Mouse (Mus musculus): ENCODE measurements around the gene Plekhm2. TPM values are rescaled to one million over a fixed set of nuclear protein-coding genes. Genes with fewer than 3 reads are reported as not detected.
A peak's percentile ranks its signal among the peaks of the same experiment; 100 is the strongest.

Plekhm2 gene
- total and polyA plus RNA-seq, 3 experiments = 6.5 to 15.4 TPM; not detected in 1

- no peak for TF ChIP-seq UBTF (IDR thresholded peaks at IDR 0.05; ENCODE audit: borderline replicate concordance, insufficient read depth, low read depth, low read length)
- TF ChIP-seq CHD1 (IDR thresholded peaks at IDR 0.05; ENCODE audit: low read depth, low read length) = no peak
- TF ChIP-seq MXI1 (IDR thresholded peaks at IDR 0.05; ENCODE audit: low read depth, low read length) = peak; percentile 47; the same call in 1 of the 2 replicates
- TF ChIP-seq MAZ (IDR thresholded peaks at IDR 0.05; ENCODE audit: low read depth, low read length) = no peak; the same call in 1 of the 2 replicates
- 0 out of 2 replicates have a peak, but pooled peaks have one; percentile 49 for TF ChIP-seq TBP (IDR thresholded peaks at IDR 0.05; ENCODE audit: low read depth, low read length)
- TF ChIP-seq JUND (IDR thresholded peaks at IDR 0.05; ENCODE audit: low read depth, low read length) = no peak
- no peak for TF ChIP-seq MAX (IDR thresholded peaks at IDR 0.05; ENCODE audit: low read length)
- TF ChIP-seq KAT2A (conservative IDR thresholded peaks at IDR 0.05; ENCODE audit: low read depth, low read length) = no peak
- TF ChIP-seq ZMIZ1 (IDR thresholded peaks at IDR 0.05; ENCODE audit: low read depth, low read length) = no peak
- no peak for TF ChIP-seq HCFC1 (IDR thresholded peaks at IDR 0.05; ENCODE audit: low read depth, low read length)
- TF ChIP-seq MAFK (IDR thresholded peaks at IDR 0.05; ENCODE audit: borderline replicate concordance, low read depth, low read length) = no peak
- no peak for TF ChIP-seq ELF1 (IDR thresholded peaks at IDR 0.05; ENCODE audit: low read depth, low read length)
- no peak for TF ChIP-seq MYB (IDR thresholded peaks at IDR 0.05; ENCODE audit: low read depth, low read length)
- TF ChIP-seq ZKSCAN1 (IDR thresholded peaks at IDR 0.05; ENCODE audit: low read depth, low read length) = no peak
- TF ChIP-seq CHD2 (IDR thresholded peaks at IDR 0.05; ENCODE audit: low read length) = no peak
- TF ChIP-seq POLR2AphosphoS2 (IDR thresholded peaks at IDR 0.05; ENCODE audit: low read length) = no peak
- no peak for TF ChIP-seq POLR2A (IDR thresholded peaks at IDR 0.05; ENCODE audit: control insufficient read depth in 1 of 2, insufficient read depth in 1 of 2, low read depth in 1 of 2, low read length in 2 of 2, poor library complexity in 1 of 2)
Observed at GRCm38 (mm10) chr4:141688505-141688904, 23.8 kb upstream of the Plekhm2 start (continued).

DNA sequence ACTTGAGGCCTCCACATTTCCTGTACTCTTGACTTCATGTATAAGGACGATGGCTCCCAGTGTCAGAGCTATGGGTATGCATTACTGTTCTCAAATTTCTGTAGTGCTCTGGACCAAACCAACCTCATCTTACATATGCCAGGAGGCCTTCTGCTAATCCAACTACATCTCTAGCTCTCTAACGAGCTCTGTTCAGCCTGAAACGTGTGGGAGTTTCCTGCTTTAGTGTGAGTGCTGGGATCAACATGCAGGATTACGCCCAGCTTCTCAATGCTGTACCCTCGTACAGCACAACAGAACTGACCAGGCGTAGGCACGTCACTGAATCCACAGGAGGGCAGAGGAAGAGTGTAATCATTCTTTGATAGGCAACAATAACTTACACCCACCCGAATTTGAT, 21.8 kb upstream of the Plekhm2 start:
- H3K9ac ChIP-seq (ENCODE audit: control insufficient read depth, low read depth, low read length, poor library complexity, severe bottlenecking) = no peak overlapping the region
- H3K9me3 ChIP-seq (replicated peaks; ENCODE audit: insufficient read depth, low read length) = no peaks in the 10 kb centered on the region
- peaks cover 2 to 3% of the 10 kb centered on the region in 2 experiments; a peak in 2 of 4 replicates for H3K4me1 ChIP-seq (ENCODE audit: control insufficient read depth in 1 of 2, insufficient read depth in 2 of 2, low read length in 2 of 2)
- no peak for DNase-seq (ENCODE audit: low read depth, low spot score)
- no peak overlapping the region for H3K4me3 ChIP-seq (ENCODE audit: control insufficient read depth in 1 of 2, insufficient read depth in 1 of 2, low read depth in 2 of 2, low read length in 2 of 2)
- 0 out of 2 replicates have a peak, but pooled peaks cover 2% of the 10 kb centered on the region for H3K79me2 ChIP-seq (ENCODE audit: control insufficient read depth, insufficient read depth, low read length, poor library complexity)
- no peak overlapping the region for H3K27ac ChIP-seq (ENCODE audit: control insufficient read depth, low read depth, low read length)
- H3K36me3 ChIP-seq (ENCODE audit: control insufficient read depth in 1 of 2, insufficient read depth in 2 of 2, low read length in 2 of 2) = peaks cover 6 to 17% of the 10 kb centered on the region in 2 experiments
- TF ChIP-seq RAD21 (IDR thresholded peaks at IDR 0.05; ENCODE audit: low read depth, low read length) = no peak
- no peak for TF ChIP-seq GABPA (IDR thresholded peaks at IDR 0.05; ENCODE audit: low read depth, low read length)
- H3K27me3 ChIP-seq (ENCODE audit: control insufficient read depth in 1 of 2, insufficient read depth in 2 of 2, low read length in 2 of 2) = no peaks in the 10 kb centered on the region

- DNase-seq (ENCODE audit: low read depth, low spot score) = no peak
- no peak for TF ChIP-seq MYC (IDR thresholded peaks at IDR 0.05; ENCODE audit: low read depth, low read length)
- TF ChIP-seq CTCF (IDR thresholded peaks at IDR 0.05 in 2 of 3, conservative IDR thresholded peaks at IDR 0.05 in 1 of 3; ENCODE audit: control insufficient read depth in 1 of 3, insufficient read depth in 1 of 3, low read depth in 2 of 3, low read length in 3 of 3, poor library complexity in 1 of 3, severe bottlenecking in 1 of 3) = no peak
- no peak for TF ChIP-seq ZKSCAN1 (IDR thresholded peaks at IDR 0.05; ENCODE audit: low read depth, low read length)
- TF ChIP-seq POLR2A (IDR thresholded peaks at IDR 0.05; ENCODE audit: control insufficient read depth in 1 of 2, insufficient read depth in 1 of 2, low read depth in 1 of 2, low read length in 2 of 2, poor library complexity in 1 of 2) = no peak
- no peak for TF ChIP-seq UBTF (IDR thresholded peaks at IDR 0.05; ENCODE audit: borderline replicate concordance, insufficient read depth, low read depth, low read length)
- no peak for TF ChIP-seq EP300 (IDR thresholded peaks at IDR 0.05; ENCODE audit: low read depth in 1 of 2, low read length in 2 of 2)
- no peak for TF ChIP-seq ZMIZ1 (IDR thresholded peaks at IDR 0.05; ENCODE audit: low read depth, low read length)
- TF ChIP-seq ZNF384 (IDR thresholded peaks at IDR 0.05; ENCODE audit: low read depth, low read length) = no peak
- TF ChIP-seq MAX (IDR thresholded peaks at IDR 0.05; ENCODE audit: low read length) = no peak
- TF ChIP-seq MXI1 (IDR thresholded peaks at IDR 0.05; ENCODE audit: low read depth, low read length) = no peak
- TF ChIP-seq POLR2AphosphoS5 (IDR thresholded peaks at IDR 0.05; ENCODE audit: borderline replicate concordance, low read depth, low read length) = no peak
- no peak for TF ChIP-seq KAT2A (conservative IDR thresholded peaks at IDR 0.05; ENCODE audit: low read depth, low read length)
- TF ChIP-seq RAD21 (IDR thresholded peaks at IDR 0.05; ENCODE audit: low read depth, low read length) = no peak
- TF ChIP-seq RCOR1 (IDR thresholded peaks at IDR 0.05; ENCODE audit: low read depth, low read length) = no peak
- TF ChIP-seq USF2 (IDR thresholded peaks at IDR 0.05; ENCODE audit: borderline replicate concordance in 1 of 2, insufficient read depth in 1 of 2, low read depth in 1 of 2, low read length in 2 of 2) = no peak
- TF ChIP-seq CHD1 (IDR thresholded peaks at IDR 0.05; ENCODE audit: low read depth, low read length) = no peak
- no peak for TF ChIP-seq SIN3A (IDR thresholded peaks at IDR 0.05; ENCODE audit: low read length)
- no peak for TF ChIP-seq MYB (IDR thresholded peaks at IDR 0.05; ENCODE audit: low read depth, low read length)
- TF ChIP-seq JUND (IDR thresholded peaks at IDR 0.05; ENCODE audit: low read depth, low read length) = no peak
- TF ChIP-seq GABPA (IDR thresholded peaks at IDR 0.05; ENCODE audit: low read depth, low read length) = no peak
- peaks cover 2 to 4% of the 10 kb centered on the region in 2 experiments; a peak in 2 of 4 replicates for H3K4me1 ChIP-seq (ENCODE audit: control insufficient read depth in 1 of 2, insufficient read depth in 2 of 2, low read length in 2 of 2)
- 0 out of 2 replicates have a peak, but pooled peaks cover 2% of the 10 kb centered on the region for H3K79me2 ChIP-seq (ENCODE audit: control insufficient read depth, insufficient read depth, low read length, poor library complexity)
- no peaks in the 10 kb centered on the region for H3K27me3 ChIP-seq (ENCODE audit: control insufficient read depth in 1 of 2, insufficient read depth in 2 of 2, low read length in 2 of 2)
- no peak overlapping the region for H3K4me3 ChIP-seq (ENCODE audit: control insufficient read depth in 1 of 2, insufficient read depth in 1 of 2, low read depth in 2 of 2, low read length in 2 of 2)
- no peaks in the 10 kb centered on the region for H3K9me3 ChIP-seq (replicated peaks; ENCODE audit: insufficient read depth, low read length)
- no peak overlapping the region for H3K9ac ChIP-seq (ENCODE audit: control insufficient read depth, low read depth, low read length, poor library complexity, severe bottlenecking)
- H3K36me3 ChIP-seq (ENCODE audit: control insufficient read depth in 1 of 2, insufficient read depth in 2 of 2, low read length in 2 of 2) = peaks cover 6 to 16% of the 10 kb centered on the region in 2 experiments
- H3K27ac ChIP-seq (ENCODE audit: control insufficient read depth, low read depth, low read length) = no peak overlapping the region
Observed at GRCm38 (mm10) chr4:141686093-141686492, 21.4 kb upstream of the Plekhm2 start.

Data from MEL (cell line).